Mouse (Mus musculus) kidney, postnatal 10 days (tissue): Measurements from ENCODE around the gene Htr2b.

Experiments
- DNase-seq: peaks from one replicate; pipeline ENCODE4 v3.0.0; 2021; ENCODE audit warnings: mixed read lengths

Gene Htr2b

GRCm38 (mm10) chr1:86111779-86112178 is at the start of gene Htr2b:
Gene Htr2b (minus strand): TSS chr1:86111970.
- DNase-seq: peak; percentile 81

- no peak for DNase-seq
Observed at GRCm38 (mm10) chr1:86161061-86161460, 49.3 kb upstream of the Htr2b start.

GRCm38 (mm10) chr1:86160479-86160878 is 48.7 kb upstream of the Htr2b start:
- DNase-seq: no peak

GRCm38 (mm10) chr1:86160059-86160458 is 48.3 kb upstream of the Htr2b start:
- DNase-seq: no peak

- no peak for DNase-seq
Observed at GRCm38 (mm10) chr1:86156595-86156994, 44.8 kb upstream of the Htr2b start.

- DNase-seq: no peak
Observed at GRCm38 (mm10) chr1:86156075-86156474, 44.3 kb upstream of the Htr2b start.

GRCm38 (mm10) chr1:86154824-86155164 is 43.0 kb upstream of the Htr2b start:
- DNase-seq: no peak

- peak; percentile 97 for DNase-seq
Observed at GRCm38 (mm10) chr1:86154133-86154823, 42.5 kb upstream of the Htr2b start, which contains the start of gene Armc9. Gene Armc9 (plus strand): TSS chr1:86154780.

GRCm38 (mm10) chr1:86152618-86153017 is 40.8 kb upstream of the Htr2b start:
- DNase-seq: no peak

- DNase-seq: no peak
Observed at GRCm38 (mm10) chr1:86151376-86151775, 39.6 kb upstream of the Htr2b start.

GRCm38 (mm10) chr1:86150929-86151328 is 39.2 kb upstream of the Htr2b start:
- no peak for DNase-seq

GRCm38 (mm10) chr1:86148161-86148560 is 36.4 kb upstream of the Htr2b start:
- DNase-seq: no peak

- DNase-seq: no peak
Observed at GRCm38 (mm10) chr1:86147557-86147956, 35.8 kb upstream of the Htr2b start.

GRCm38 (mm10) chr1:86146293-86146692 is 34.5 kb upstream of the Htr2b start:
- no peak for DNase-seq

GRCm38 (mm10) chr1:86144001-86144944 is 32.5 kb upstream of the Htr2b start:
- DNase-seq: peak; percentile 27

- DNase-seq: no peak
Observed at GRCm38 (mm10) chr1:86143165-86143564, 31.4 kb upstream of the Htr2b start.

GRCm38 (mm10) chr1:86141081-86141480 is 29.3 kb upstream of the Htr2b start:
- no peak for DNase-seq

- DNase-seq: no peak
Observed at GRCm38 (mm10) chr1:86135315-86135714, 23.5 kb upstream of the Htr2b start.

GRCm38 (mm10) chr1:86133337-86133736 is 21.6 kb upstream of the Htr2b start, which contains the start of gene Gm21972:
Gene Gm21972 (plus strand): TSS chr1:86133637.
- DNase-seq: no peak

- DNase-seq: no peak
Observed at GRCm38 (mm10) chr1:86126036-86126435, 14.3 kb upstream of the Htr2b start.

GRCm38 (mm10) chr1:86119549-86119948 is 7.8 kb upstream of the Htr2b start:
- no peak for DNase-seq

GRCm38 (mm10) chr1:86114141-86114540 is 2.4 kb upstream of the Htr2b start:
- peak; percentile 21 for DNase-seq

GRCm38 (mm10) chr1:86105054-86105453 is 6.7 kb downstream of the Htr2b start:
- DNase-seq: no peak

- no peak for DNase-seq
Observed at GRCm38 (mm10) chr1:86094413-86094812, 17.4 kb downstream of the Htr2b start.
